Mouse (Mus musculus): ENCODE measurements at regions not wholly inside any gene's neighbourhood (a gene's known extent, or its start where the extent isn't known, plus 50 kb on each side); places are given as distances from the start of the nearest gene placed in this dataset.

- TF ChIP-seq CTCF (IDR thresholded peaks at IDR 0.05; ENCODE audit: low read depth) (peak; percentile 49), EP300 (IDR thresholded peaks at IDR 0.05; ENCODE audit: low read depth) (no peak)
Measured at GRCm38 (mm10) chr7:89042977-89043376, 361.0 kb downstream of the Tmem135 start.
